Mouse (Mus musculus) CH12.LX (cell line): ENCODE measurements around the gene Wdr44. TPM values are rescaled to one million over a fixed set of nuclear protein-coding genes. Genes with fewer than 3 reads are reported as not detected.

Source experiments
- DNase-seq: peaks from one replicate; pipeline ENCODE4 v3.0.0-alpha.2; 2013; ENCODE audit errors: extremely low read depth
- H3K27ac ChIP-seq: 2 replicates; pipeline ENCODE4 v1.5.1; 2012; ENCODE audit warnings: low read depth, mild to moderate bottlenecking, control low read depth, moderate library complexity; ENCODE audit not compliant: insufficient read depth
- H3K27me3 ChIP-seq: replicated peaks from 2 replicates; pipeline ENCODE3; 2012; ENCODE audit warnings: inconsistent platforms
- H3K36me3 ChIP-seq, 2 experiments: replicated peaks in 1 of 2; 2 replicates each; pipeline versions ENCODE3 to v1.6.1; 2012; ENCODE audit warnings: inconsistent platforms in 1 of 2, low read length in 1 of 2, mild to moderate bottlenecking in 1 of 2, mixed read lengths in 1 of 2, moderate library complexity in 1 of 2; ENCODE audit not compliant: control insufficient read depth in 1 of 2, insufficient read depth in 1 of 2
- H3K4me1 ChIP-seq, 2 experiments: 2 replicates each; pipeline ENCODE4 v1.6.1; 2012; ENCODE audit warnings: inconsistent platforms in 1 of 2, moderate library complexity in 1 of 2; ENCODE audit not compliant: insufficient read depth in 2 of 2, control insufficient read depth in 1 of 2
- H3K4me2 ChIP-seq: 2 replicates; pipeline ENCODE4 v1.6.1; 2012; ENCODE audit warnings: low read depth, mild to moderate bottlenecking, control low read depth; ENCODE audit not compliant: poor library complexity, insufficient read depth, severe bottlenecking
- H3K4me3 ChIP-seq, 3 experiments: fragments of 150-350 bp in 1 of 3; sonication (generic) in 1 of 3; replicated peaks in 1 of 3; 2 replicates each; pipeline versions ENCODE3 to v1.5.1; 2011 to 2012; ENCODE audit warnings: low read depth in 2 of 3, low read length in 2 of 3, mild to moderate bottlenecking in 2 of 3, moderate library complexity in 2 of 3, control low read depth in 1 of 3, improper control_type of control experiment in 1 of 3, inconsistent platforms in 1 of 3, mixed read lengths in 1 of 3; ENCODE audit not compliant: poor library complexity in 1 of 3
- H3K79me2 ChIP-seq: replicated peaks from 2 replicates; pipeline ENCODE4 v1.6.1; 2012; ENCODE audit warnings: mild to moderate bottlenecking, moderate library complexity; ENCODE audit not compliant: control insufficient read depth, poor library complexity, insufficient read depth, severe bottlenecking; ENCODE audit errors: extremely low read depth
- H3K9ac ChIP-seq: 2 replicates; pipeline ENCODE4 v1.6.1; 2012; ENCODE audit warnings: low read depth, mild to moderate bottlenecking, control low read depth, moderate library complexity; ENCODE audit not compliant: insufficient read depth
- H3K9me3 ChIP-seq: replicated peaks from 2 replicates; pipeline ENCODE3; 2012; ENCODE audit warnings: low read length, inconsistent platforms, mixed read lengths
- BHLHE40 ChIP-seq: IDR thresholded peaks from 2 replicates; pipeline ENCODE4 v1.6.1; 2011; ENCODE audit warnings: mild to moderate bottlenecking, low read depth, low read length, improper control_type of control experiment
- CHD2 ChIP-seq: IDR thresholded peaks from 2 replicates; pipeline ENCODE4 v1.6.1; 2011; ENCODE audit warnings: low read length, improper control_type of control experiment
- IRF4 ChIP-seq: IDR thresholded peaks from 2 replicates; pipeline ENCODE4 v1.6.1; 2014; ENCODE audit warnings: low read depth, mild to moderate bottlenecking, inconsistent platforms, low read length, improper control_type of control experiment
- JUND ChIP-seq: conservative IDR thresholded peaks from 2 replicates; pipeline ENCODE4 v1.6.1; 2011; ENCODE audit warnings: low read depth, low read length, improper control_type of control experiment
- MAFK ChIP-seq: IDR thresholded peaks from 2 replicates; pipeline ENCODE4 v1.6.1; 2011; ENCODE audit warnings: low read length, improper control_type of control experiment; ENCODE audit not compliant: insufficient replicate concordance
- MAX ChIP-seq: IDR thresholded peaks from 2 replicates; pipeline ENCODE4 v1.6.1; 2011; ENCODE audit warnings: low read length, improper control_type of control experiment
- MEF2A ChIP-seq: IDR thresholded peaks from 2 replicates; pipeline ENCODE4 v1.6.1; 2014; ENCODE audit warnings: low read depth, mild to moderate bottlenecking, inconsistent platforms, low read length, improper control_type of control experiment, borderline replicate concordance
- MXI1 ChIP-seq: IDR thresholded peaks from 2 replicates; pipeline ENCODE4 v1.6.1; 2011; ENCODE audit warnings: mild to moderate bottlenecking, low read depth, low read length, improper control_type of control experiment
- MYC ChIP-seq: IDR thresholded peaks from 2 replicates; pipeline ENCODE4 v1.6.1; 2011; ENCODE audit warnings: low read depth, mild to moderate bottlenecking, improper control_type of control experiment, low read length
- NELFE ChIP-seq: IDR thresholded peaks from 2 replicates; pipeline ENCODE4 v1.6.1; 2011; ENCODE audit warnings: low read depth, low read length, improper control_type of control experiment
- PAX5 ChIP-seq: IDR thresholded peaks from 2 replicates; pipeline ENCODE4 v1.6.1; 2012; ENCODE audit warnings: low read length, inconsistent platforms, mixed read lengths
- POLR2A ChIP-seq: IDR thresholded peaks from 2 replicates; pipeline ENCODE4 v1.6.1; 2011; ENCODE audit warnings: low read depth, mild to moderate bottlenecking, improper control_type of control experiment, low read length
- RCOR1 ChIP-seq: conservative IDR thresholded peaks from 2 replicates; pipeline ENCODE4 v1.6.1; 2012; ENCODE audit warnings: low read depth, mild to moderate bottlenecking, inconsistent platforms, low read length, improper control_type of control experiment
- SIN3A ChIP-seq: IDR thresholded peaks from 2 replicates; pipeline ENCODE4 v1.6.1; 2012; ENCODE audit warnings: low read length, improper control_type of control experiment, inconsistent platforms
- SMC3 ChIP-seq: IDR thresholded peaks from 2 replicates; pipeline ENCODE4 v1.6.1; 2011; ENCODE audit warnings: low read depth, low read length, improper control_type of control experiment
- TBP ChIP-seq: conservative IDR thresholded peaks from 2 replicates; pipeline ENCODE4 v1.6.1; 2011; ENCODE audit warnings: low read depth, low read length, improper control_type of control experiment
- TCF12 ChIP-seq: IDR thresholded peaks from 2 replicates; pipeline ENCODE4 v1.6.1; 2014; ENCODE audit warnings: low read depth, mild to moderate bottlenecking, inconsistent platforms, low read length, improper control_type of control experiment
- USF1 ChIP-seq: IDR thresholded peaks from 2 replicates; pipeline ENCODE4 v1.6.1; 2014; ENCODE audit warnings: low read depth, mild to moderate bottlenecking, inconsistent platforms, low read length, improper control_type of control experiment
- USF2 ChIP-seq: conservative IDR thresholded peaks from 2 replicates; pipeline ENCODE4 v1.6.1; 2011; ENCODE audit warnings: low read depth, low read length, improper control_type of control experiment
- ZC3H11A ChIP-seq: IDR thresholded peaks from 2 replicates; pipeline ENCODE4 v1.6.1; 2012; ENCODE audit warnings: low read depth, mild to moderate bottlenecking, inconsistent platforms, low read length, improper control_type of control experiment
- dilution Hi-C: fragments of 300-500 bp; cut with MboI; formaldehyde crosslinking; loops from 2 replicates; pipeline ENCODE4 v1.14.3; 2020; ENCODE audit warnings: low sequenced_read_pairs; ENCODE audit not compliant: extremely low pct_unique_long_range_greater_than_20kb, extremely low pct_ligation_motif_present
- in situ Hi-C: fragments of 300-500 bp; cut with MboI; formaldehyde crosslinking; loops from 3 replicates; pipeline ENCODE4 v1.14.3; 2019; ENCODE audit warnings: low sequenced_read_pairs, low pct_ligation_motif_present, low pct_unique_long_range_greater_than_20kb, mixed read lengths
- polyA plus RNA-seq: library from polyadenylated mRNA; unstranded; fragments of >175 nt; gene quantifications from 2 replicates; pipeline ENCODE4 v1.2.1, GENCODE M21; 2012; ENCODE audit warnings: low read depth; ENCODE audit not compliant: insufficient read length
- total RNA-seq, 2 experiments: library from RNA; depleted of rRNA; stranded (reverse); fragments of 300-350 nt in 1 of 2; fragments of >200 nt in 1 of 2; gene quantifications; 2 replicates each; pipeline ENCODE4 v1.2.3; 2012 to 2014

Wdr44 gene
- total and polyA plus RNA-seq, 3 experiments = 1.5 to 4.7 (median 2.2) TPM

DNA sequence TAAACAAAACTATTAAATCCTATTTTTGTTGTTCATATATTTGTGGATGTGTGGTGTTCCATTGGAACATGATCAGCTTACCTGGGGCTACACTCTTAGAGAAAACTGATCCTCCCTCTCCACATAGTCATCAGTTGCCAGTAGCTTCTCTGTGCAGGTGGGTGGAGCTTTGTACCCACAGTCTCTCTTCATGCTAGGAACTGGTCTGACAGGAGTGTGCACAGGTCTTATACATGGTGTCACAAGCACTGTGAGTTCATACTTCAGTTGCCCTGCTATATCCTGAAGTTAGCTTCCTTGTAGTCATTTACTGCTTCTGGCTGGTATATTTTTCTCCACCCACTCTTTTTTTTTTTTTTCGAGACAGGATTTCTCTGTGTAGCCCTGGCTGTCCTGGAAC, 61.8 kb downstream of the Wdr44 start:
- Histone ChIP-seq H3K9me3 (no peaks in the 10 kb centered on the region), H3K9ac (no peak overlapping the region), H3K79me2 (no peaks in the 10 kb centered on the region), H3K4me2 (no peak overlapping the region), H3K27ac (no peak overlapping the region), H3K4me3 (no peak overlapping the region), H3K36me3 (no peaks in the 10 kb centered on the region), H3K4me1 (no peaks in the 10 kb centered on the region), H3K27me3 (no peaks in the 10 kb centered on the region)
- TF ChIP-seq SMC3 (no peak), MAX (no peak), USF2 (no peak), MXI1 (no peak), NELFE (no peak), TBP (no peak), MAFK (no peak), SIN3A (no peak), JUND (no peak)
- DNase-seq = no peak
- dilution Hi-C loops (no loop called here), in situ Hi-C loops (no loop called here)

- Histone ChIP-seq H3K9ac (no peak overlapping the region), H3K27ac (no peak overlapping the region), H3K36me3 (peaks cover 2 to 4% of the 10 kb centered on the region in 2 experiments), H3K4me3 (no peak overlapping the region), H3K79me2 (no peaks in the 10 kb centered on the region)
- no peak for DNase-seq
- dilution Hi-C loops = no loop called here
- TF ChIP-seq MEF2A (no peak), PAX5 (no peak), CHD2 (no peak), USF1 (no peak), BHLHE40 (no peak), ZC3H11A (no peak), RCOR1 (no peak), MYC (no peak), IRF4 (no peak), MAFK (no peak), MAX (no peak), POLR2A (no peak), MXI1 (no peak), TCF12 (no peak)
- TF ChIP-seq, all 38 proteins: peak for 0
- in situ Hi-C loops = no loop called here
- Histone ChIP-seq H3K9me3 (no peaks in the 10 kb centered on the region), H3K27me3 (no peaks in the 10 kb centered on the region), H3K4me2 (no peak overlapping the region), H3K4me1 (no peaks in the 10 kb centered on the region)
Observed at GRCm38 (mm10) chrX:23767849-23768248, 75.0 kb downstream of the Wdr44 start.
